Mouse (Mus musculus): Measurements from ENCODE around the gene Vmn2r85. TPM values are rescaled to one million over a fixed set of nuclear protein-coding genes. Genes with fewer than 3 reads are reported as not detected.
"Not testable (repeated sequence)": the region's sequence is repeated elsewhere in the genome, so short reads cannot be mapped to it uniquely, and the experiment has no call there.

Gene Vmn2r85
- under 1 TPM; 0.60 to 0.75 TPM for total RNA-seq (2021)

DNA sequence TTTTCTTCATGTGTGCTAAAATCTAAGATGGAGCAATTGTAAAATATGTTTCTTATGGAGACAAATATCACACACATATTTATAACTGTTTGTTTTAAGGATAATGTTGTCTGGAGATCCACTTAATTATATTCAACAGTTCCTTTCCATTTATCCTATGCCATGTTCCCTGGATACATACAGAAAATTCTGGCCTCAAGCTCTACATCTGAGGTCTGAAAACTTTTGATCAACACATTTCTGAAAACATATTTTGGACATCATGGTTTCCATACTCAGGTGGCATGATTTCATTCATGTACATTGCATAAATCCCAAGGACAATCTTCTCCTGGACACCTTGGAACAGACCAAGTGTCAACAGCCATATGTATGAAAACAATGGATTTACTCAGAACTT, at the start of gene Vmn2r85:
Vmn2r85 (minus strand) TSS at position 101 of the 400 bp plus-strand sequence.
- DNase-seq (ENCODE audit: extremely low spot score in 1 of 2, low spot score in 2 of 2); intact Hi-C loops (cut with DNase I): not testable (repeated sequence)

GRCm38 (mm10) chr10:130470311-130470760, 40.8 kb upstream of the Vmn2r85 start:
- DNase-seq (ENCODE audit: extremely low spot score in 1 of 2, low spot score in 2 of 2) = peak; percentile 1 to 48
- intact Hi-C loops (cut with DNase I) = no loop called here

- intact Hi-C loops (cut with DNase I); DNase-seq (ENCODE audit: extremely low spot score in 1 of 2, low spot score in 2 of 2): not testable (repeated sequence)
Measured at GRCm38 (mm10) chr10:130455950-130456349, 26.4 kb upstream of the Vmn2r85 start, which contains the start of gene Vmn2r86. Gene Vmn2r86 (minus strand): TSS chr10:130456050.

- peak in 1 of 2 experiments; percentile 17 for DNase-seq (ENCODE audit: extremely low spot score in 1 of 2, low spot score in 2 of 2)
- intact Hi-C loops (cut with DNase I) = no loop called here
Measured at GRCm38 (mm10) chr10:130444776-130445175, 15.3 kb upstream of the Vmn2r85 start.

DNA sequence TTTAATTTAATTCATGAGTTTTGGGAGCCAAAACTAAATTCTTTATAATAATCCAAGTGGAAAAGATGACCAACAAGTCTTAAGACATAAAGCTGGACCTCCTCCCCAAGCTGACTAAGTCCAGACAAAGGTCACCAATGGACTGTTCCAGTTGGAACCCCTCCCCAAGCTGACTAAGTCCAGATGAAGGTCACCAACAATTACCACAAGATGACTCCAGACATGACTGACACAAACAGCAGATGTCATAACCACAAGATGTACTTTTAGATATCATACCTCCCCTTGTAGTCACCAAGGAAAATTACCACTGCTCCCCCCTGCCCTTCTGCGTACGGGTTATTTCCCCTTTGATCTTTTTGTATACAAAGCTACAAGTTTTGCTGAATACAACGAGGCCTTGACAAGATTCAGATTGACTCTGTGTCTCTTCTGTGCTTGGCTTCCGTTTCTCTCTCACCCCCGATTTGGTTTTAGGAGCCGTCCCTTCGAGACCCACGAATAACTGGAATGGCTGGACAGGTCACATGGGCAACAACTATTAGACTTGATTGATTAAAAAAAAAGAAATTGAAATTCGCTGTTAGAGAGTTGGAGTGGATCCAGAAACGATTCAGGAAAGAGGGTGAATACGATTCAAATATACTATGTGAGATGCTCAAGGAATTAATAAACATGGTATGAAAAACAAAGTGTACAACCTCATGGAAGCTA, 4.8 kb upstream of the Vmn2r85 start:
- intact Hi-C loops (cut with DNase I); DNase-seq (ENCODE audit: extremely low spot score in 1 of 2, low spot score in 2 of 2): not testable (repeated sequence)

GRCm38 (mm10) chr10:130422368-130422767, 7.1 kb downstream of the Vmn2r85 start:
- intact Hi-C loops (cut with DNase I); DNase-seq (ENCODE audit: extremely low spot score in 1 of 2, low spot score in 2 of 2): not testable (repeated sequence)

DNA sequence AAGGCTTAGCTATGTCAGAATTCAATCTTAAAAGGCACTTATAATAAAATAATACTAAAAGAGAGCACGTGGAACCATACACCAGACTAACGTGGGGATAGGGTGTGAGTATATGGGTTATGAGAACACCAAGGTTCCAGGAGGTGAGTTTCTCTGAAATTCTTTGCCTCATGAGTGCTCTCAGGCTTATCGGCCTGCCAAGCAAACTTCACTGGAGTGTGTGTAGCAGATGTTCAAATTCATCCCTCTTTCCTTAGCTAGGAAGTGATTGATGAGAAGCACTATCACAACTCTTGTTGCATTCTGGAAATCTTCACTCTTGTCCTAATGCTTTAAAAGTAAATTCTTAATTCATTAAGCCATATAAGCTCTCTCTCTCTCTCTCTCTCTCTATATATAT, 9.1 kb downstream of the Vmn2r85 start:
- intact Hi-C loops (cut with DNase I) = no loop called here
- no peak for DNase-seq (ENCODE audit: extremely low spot score in 1 of 2, low spot score in 2 of 2)

- intact Hi-C loops (cut with DNase I); DNase-seq (ENCODE audit: extremely low spot score in 1 of 2, low spot score in 2 of 2): not testable (repeated sequence)
Measured at GRCm38 (mm10) chr10:130419954-130420353, 9.5 kb downstream of the Vmn2r85 start.

GRCm38 (mm10) chr10:130416352-130416751, 13.2 kb downstream of the Vmn2r85 start:
- intact Hi-C loops (cut with DNase I); DNase-seq (ENCODE audit: extremely low spot score in 1 of 2, low spot score in 2 of 2): not testable (repeated sequence)

- DNase-seq (ENCODE audit: extremely low spot score in 1 of 2, low spot score in 2 of 2); intact Hi-C loops (cut with DNase I): not testable (repeated sequence)
Measured at GRCm38 (mm10) chr10:130412167-130412698, 17.3 kb downstream of the Vmn2r85 start.

- DNase-seq (ENCODE audit: extremely low spot score in 1 of 2, low spot score in 2 of 2) = no peak
Measured at GRCm38 (mm10) chr10:130394232-130394631, 35.3 kb downstream of the Vmn2r85 start, which contains the start of gene Vmn2r84. Gene Vmn2r84 (minus strand): TSS chr10:130394332.

GRCm38 (mm10) chr10:130375145-130375544, 54.4 kb downstream of the Vmn2r85 start:
- intact Hi-C loops (cut with DNase I) = no loop called here
- no peak for DNase-seq (ENCODE audit: extremely low spot score in 1 of 2, low spot score in 2 of 2)

More at GRCm38 (mm10) chr10:130394232-130394631, 35.3 kb downstream of the Vmn2r85 start, which contains the start of gene Vmn2r84:
- intact Hi-C loops (cut with DNase I) = no loop called here

DNA sequence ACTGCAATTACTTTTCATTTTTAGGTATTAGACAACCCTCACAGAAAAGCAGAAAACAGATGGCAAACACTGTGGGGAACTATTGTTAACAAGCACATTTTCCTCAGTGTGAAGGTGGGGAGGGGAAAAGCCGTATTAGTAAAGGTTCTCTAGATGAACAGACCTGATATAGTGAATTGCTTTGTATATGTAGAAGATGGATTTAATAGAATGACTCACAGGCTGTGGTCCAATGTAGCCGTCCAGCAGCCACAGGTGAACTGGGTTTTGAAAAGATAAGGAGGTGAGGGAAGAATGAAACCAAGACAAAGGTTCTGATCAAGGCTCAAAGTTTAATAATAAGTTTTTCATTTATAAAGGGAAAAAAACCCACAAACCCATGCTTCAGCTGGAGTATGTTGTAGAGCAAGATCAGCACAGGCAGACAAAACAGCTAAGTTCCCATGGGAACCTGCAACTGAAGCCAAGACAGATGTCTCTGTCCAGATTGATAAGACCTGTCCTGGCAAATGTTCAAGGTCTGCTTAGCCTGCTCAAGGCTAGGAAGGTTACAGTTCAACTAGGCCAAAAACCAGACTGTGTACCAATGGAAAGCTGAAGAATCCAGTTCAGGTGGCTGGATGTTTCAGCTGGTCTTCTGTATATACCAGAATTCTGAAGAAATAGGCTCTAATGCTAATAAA, 56.9 kb downstream of the Vmn2r85 start:
- intact Hi-C loops (cut with DNase I) = no loop called here
- DNase-seq (ENCODE audit: extremely low spot score in 1 of 2, low spot score in 2 of 2) = no peak

- intact Hi-C loops (cut with DNase I) = no loop called here
- DNase-seq (ENCODE audit: extremely low spot score in 1 of 2, low spot score in 2 of 2) = no peak
Measured at GRCm38 (mm10) chr10:130371644-130372043, 57.9 kb downstream of the Vmn2r85 start.

DNA sequence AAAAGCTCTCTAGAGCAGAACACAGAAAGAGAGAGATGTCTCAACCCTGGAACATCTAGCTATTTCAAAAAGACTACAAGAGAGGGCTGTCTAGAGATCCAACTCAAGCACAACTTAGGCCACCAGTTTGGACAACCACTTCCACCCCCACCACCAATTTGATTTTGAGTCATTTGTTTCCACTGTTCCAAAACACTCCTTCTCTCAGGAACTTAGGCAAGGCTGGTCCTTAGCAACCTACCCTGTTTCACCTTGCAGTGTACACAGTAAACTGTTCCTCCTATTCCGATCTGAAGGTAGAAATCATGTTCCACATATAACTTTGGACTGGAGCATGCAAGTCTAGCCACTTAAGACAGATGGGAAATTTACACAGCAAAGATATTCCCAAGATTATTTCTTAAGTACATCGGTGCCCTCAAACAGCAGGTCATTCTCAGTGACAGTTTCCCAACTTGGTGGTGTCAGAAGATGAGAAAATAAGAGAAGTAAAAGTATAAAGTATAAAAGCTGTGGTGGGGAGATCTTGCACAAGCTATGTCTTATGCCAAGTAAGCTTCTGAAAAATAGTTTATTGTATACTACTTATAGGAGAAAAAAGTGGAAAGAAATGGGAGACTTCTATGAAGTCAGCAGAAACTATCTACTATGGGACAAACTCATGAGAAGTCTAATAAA, 59.4 kb downstream of the Vmn2r85 start:
- intact Hi-C loops (cut with DNase I) = no loop called here
- no peak for DNase-seq (ENCODE audit: extremely low spot score in 1 of 2, low spot score in 2 of 2)

- no peak for DNase-seq (ENCODE audit: extremely low spot score in 1 of 2, low spot score in 2 of 2)
- intact Hi-C loops (cut with DNase I) = no loop called here
Measured at GRCm38 (mm10) chr10:130368384-130368783, 61.1 kb downstream of the Vmn2r85 start.

- no peak for DNase-seq (ENCODE audit: extremely low spot score in 1 of 2, low spot score in 2 of 2)
- intact Hi-C loops (cut with DNase I) = no loop called here
Measured at GRCm38 (mm10) chr10:130364766-130365165, 64.7 kb downstream of the Vmn2r85 start.

All from left cerebral cortex, postnatal 10 days (tissue).